Mouse (Mus musculus): ENCODE measurements around the gene Sestd1. TPM values are rescaled to one million over a fixed set of nuclear protein-coding genes. Genes with fewer than 3 reads are reported as not detected.

The Sestd1 gene
- polyA plus RNA-seq (2021) = 36.2 TPM

GRCm38 (mm10) chr2:77280512-77281409, at the start of gene Sestd1:
Gene Sestd1, minus strand, starts transcription at chr2:77280592.
- CTCF ChIA-PET = interaction anchor here (1.0 to 2.6 kb wide), 5 partner anchors 13 to 61 kb away, joined by 3 to 7 read pairs (median 3); no protein-coding TSS in a partner anchor

GRCm38 (mm10) chr2:77327246-77327645, 46.9 kb upstream of the Sestd1 start:
- DNase-seq (ENCODE audit: low read depth, low spot score) = no peak
- ChIA-PET CTCF (no interaction called here), POLR2A (no interaction called here)
- in situ Hi-C loops (cut with MboI; ENCODE audit: low pct_unique_long_range_greater_than_20kb) = no loop called here
- no peak for ATAC-seq
- peaks cover 5% of the 10 kb centered on the region for H3K27me3 ChIP-seq
- no peak for TF ChIP-seq CTCF (IDR thresholded peaks at IDR 0.05)

More at GRCm38 (mm10) chr2:77280512-77281409, at the start of gene Sestd1:
- in situ Hi-C loops (cut with MboI; ENCODE audit: low pct_unique_long_range_greater_than_20kb) = loop anchor here (10.0 kb wide), 1 partner anchor 54 kb away; no protein-coding TSS in a partner anchor
- POLR2A ChIA-PET = interaction anchor here (0.7 kb wide), 1 partner anchor 56 kb away, joined by 5 read pairs; no protein-coding TSS in a partner anchor
- DNase-seq (ENCODE audit: low read depth, low spot score) (peak; percentile 35), ATAC-seq (peak; percentile 79)
- TF ChIP-seq CTCF (IDR thresholded peaks at IDR 0.05) = no peak
- no peaks in the 10 kb centered on the region for H3K27me3 ChIP-seq

GRCm38 (mm10) chr2:77323739-77324138, 43.3 kb upstream of the Sestd1 start:
- POLR2A ChIA-PET = no interaction called here
- DNase-seq (ENCODE audit: low read depth, low spot score) = no peak
- in situ Hi-C loops (cut with MboI; ENCODE audit: low pct_unique_long_range_greater_than_20kb) = no loop called here

GRCm38 (mm10) chr2:77323156-77323555, 42.8 kb upstream of the Sestd1 start:
- CTCF ChIA-PET = interaction anchor here (1.4 kb wide), 1 partner anchor 19 kb away, joined by 8 read pairs; no protein-coding TSS in a partner anchor
- POLR2A ChIA-PET = no interaction called here

More at GRCm38 (mm10) chr2:77323739-77324138, 43.3 kb upstream of the Sestd1 start:
- CTCF ChIA-PET = interaction anchor here (1.4 kb wide), 1 partner anchor 18 kb away, joined by 8 read pairs; no protein-coding TSS in a partner anchor
- no peak for ATAC-seq
- H3K27me3 ChIP-seq = no peaks in the 10 kb centered on the region
- no peak for TF ChIP-seq CTCF (IDR thresholded peaks at IDR 0.05)

GRCm38 (mm10) chr2:77319196-77319595, 38.8 kb upstream of the Sestd1 start:
- CTCF ChIA-PET = interaction anchor here (1.5 kb wide), 1 partner anchor 9 kb away, joined by 3 read pairs; no protein-coding TSS in a partner anchor

More at GRCm38 (mm10) chr2:77323156-77323555, 42.8 kb upstream of the Sestd1 start:
- no peak for TF ChIP-seq CTCF (IDR thresholded peaks at IDR 0.05)
- in situ Hi-C loops (cut with MboI; ENCODE audit: low pct_unique_long_range_greater_than_20kb) = no loop called here
- no peaks in the 10 kb centered on the region for H3K27me3 ChIP-seq
- DNase-seq (ENCODE audit: low read depth, low spot score) (no peak), ATAC-seq (no peak)

GRCm38 (mm10) chr2:77316961-77317360, 36.6 kb upstream of the Sestd1 start:
- DNase-seq (ENCODE audit: low read depth, low spot score) = no peak
- ATAC-seq = no peak
- ChIA-PET CTCF (interaction anchor here (1.1 kb wide), 1 partner anchor 14 kb away, joined by 3 read pairs; no protein-coding TSS in a partner anchor), POLR2A (no interaction called here)
- no peaks in the 10 kb centered on the region for H3K27me3 ChIP-seq
- TF ChIP-seq CTCF (IDR thresholded peaks at IDR 0.05) = no peak
- in situ Hi-C loops (cut with MboI; ENCODE audit: low pct_unique_long_range_greater_than_20kb) = no loop called here

More at GRCm38 (mm10) chr2:77319196-77319595, 38.8 kb upstream of the Sestd1 start:
- POLR2A ChIA-PET = no interaction called here
- no peak for DNase-seq (ENCODE audit: low read depth, low spot score)
- no peaks in the 10 kb centered on the region for H3K27me3 ChIP-seq
- in situ Hi-C loops (cut with MboI; ENCODE audit: low pct_unique_long_range_greater_than_20kb) = no loop called here
- ATAC-seq = no peak
- no peak for TF ChIP-seq CTCF (IDR thresholded peaks at IDR 0.05)

GRCm38 (mm10) chr2:77313846-77314245, 33.5 kb upstream of the Sestd1 start:
- H3K27me3 ChIP-seq = no peaks in the 10 kb centered on the region
- ChIA-PET CTCF (no interaction called here), POLR2A (no interaction called here)
- ATAC-seq (no peak), DNase-seq (ENCODE audit: low read depth, low spot score) (no peak)
- no peak for TF ChIP-seq CTCF (IDR thresholded peaks at IDR 0.05)
- in situ Hi-C loops (cut with MboI; ENCODE audit: low pct_unique_long_range_greater_than_20kb) = no loop called here

- no peak for TF ChIP-seq CTCF (IDR thresholded peaks at IDR 0.05)
- in situ Hi-C loops (cut with MboI; ENCODE audit: low pct_unique_long_range_greater_than_20kb) = no loop called here
- ATAC-seq = no peak
- ChIA-PET POLR2A (no interaction called here), CTCF (no interaction called here)
- H3K27me3 ChIP-seq = no peaks in the 10 kb centered on the region
- DNase-seq (ENCODE audit: low read depth, low spot score) = no peak
Observed at GRCm38 (mm10) chr2:77312616-77313015, 32.2 kb upstream of the Sestd1 start.

- POLR2A ChIA-PET = no interaction called here
- DNase-seq (ENCODE audit: low read depth, low spot score) (no peak), ATAC-seq (no peak)
- peak; percentile 57 for TF ChIP-seq CTCF (IDR thresholded peaks at IDR 0.05)
- H3K27me3 ChIP-seq = no peaks in the 10 kb centered on the region
- in situ Hi-C loops (cut with MboI; ENCODE audit: low pct_unique_long_range_greater_than_20kb) = no loop called here
- CTCF ChIA-PET = interaction anchor here (1.0 to 1.8 kb wide), 3 partner anchors 13 to 33 kb away, joined by 3 to 5 read pairs (median 5); no protein-coding TSS in a partner anchor
Observed at GRCm38 (mm10) chr2:77309313-77309712, 28.9 kb upstream of the Sestd1 start.

- ATAC-seq = no peak
- no peaks in the 10 kb centered on the region for H3K27me3 ChIP-seq
- in situ Hi-C loops (cut with MboI; ENCODE audit: low pct_unique_long_range_greater_than_20kb) = no loop called here
- no peak for DNase-seq (ENCODE audit: low read depth, low spot score)
- POLR2A ChIA-PET = no interaction called here
- CTCF ChIA-PET = no interaction called here
- no peak for TF ChIP-seq CTCF (IDR thresholded peaks at IDR 0.05)
Observed at GRCm38 (mm10) chr2:77304494-77304893, 24.1 kb upstream of the Sestd1 start.

GRCm38 (mm10) chr2:77303716-77304115, 23.3 kb upstream of the Sestd1 start:
- no peaks in the 10 kb centered on the region for H3K27me3 ChIP-seq
- ATAC-seq = no peak
- ChIA-PET POLR2A (no interaction called here), CTCF (no interaction called here)
- no peak for DNase-seq (ENCODE audit: low read depth, low spot score)
- in situ Hi-C loops (cut with MboI; ENCODE audit: low pct_unique_long_range_greater_than_20kb) = no loop called here
- no peak for TF ChIP-seq CTCF (IDR thresholded peaks at IDR 0.05)

All from Patski (cell line).